Mouse (Mus musculus): ENCODE data around the gene Fuca2. TPM values are rescaled to one million over a fixed set of nuclear protein-coding genes. Genes with fewer than 3 reads are reported as not detected.

The Fuca2 gene
- 14.1 and 15.7 TPM in 2 replicates for polyA plus RNA-seq (2012; rRNA removed)

DNA sequence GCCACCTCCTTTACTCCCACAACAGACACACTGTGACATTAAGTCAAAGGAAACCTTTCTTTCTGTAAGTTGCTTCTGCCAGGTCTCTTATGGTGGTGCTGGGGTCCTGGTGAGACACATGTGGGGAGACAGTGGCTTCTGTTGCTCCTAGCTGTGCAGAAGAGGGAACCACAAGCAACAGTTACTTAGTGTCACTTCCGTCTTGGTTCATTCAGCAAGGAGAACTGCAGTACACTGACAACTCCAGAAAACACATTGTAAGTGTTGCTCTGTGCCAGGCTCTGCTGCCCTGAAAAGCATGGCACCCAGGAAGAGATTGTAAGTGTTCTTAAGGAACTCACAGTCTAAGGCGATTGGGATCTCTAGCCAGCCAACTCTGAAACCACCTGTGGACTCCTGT is at the start of gene Fuca2:
Gene Fuca2 (plus strand): TSS at position 210 of the 400 bp plus-strand sequence.

DNA sequence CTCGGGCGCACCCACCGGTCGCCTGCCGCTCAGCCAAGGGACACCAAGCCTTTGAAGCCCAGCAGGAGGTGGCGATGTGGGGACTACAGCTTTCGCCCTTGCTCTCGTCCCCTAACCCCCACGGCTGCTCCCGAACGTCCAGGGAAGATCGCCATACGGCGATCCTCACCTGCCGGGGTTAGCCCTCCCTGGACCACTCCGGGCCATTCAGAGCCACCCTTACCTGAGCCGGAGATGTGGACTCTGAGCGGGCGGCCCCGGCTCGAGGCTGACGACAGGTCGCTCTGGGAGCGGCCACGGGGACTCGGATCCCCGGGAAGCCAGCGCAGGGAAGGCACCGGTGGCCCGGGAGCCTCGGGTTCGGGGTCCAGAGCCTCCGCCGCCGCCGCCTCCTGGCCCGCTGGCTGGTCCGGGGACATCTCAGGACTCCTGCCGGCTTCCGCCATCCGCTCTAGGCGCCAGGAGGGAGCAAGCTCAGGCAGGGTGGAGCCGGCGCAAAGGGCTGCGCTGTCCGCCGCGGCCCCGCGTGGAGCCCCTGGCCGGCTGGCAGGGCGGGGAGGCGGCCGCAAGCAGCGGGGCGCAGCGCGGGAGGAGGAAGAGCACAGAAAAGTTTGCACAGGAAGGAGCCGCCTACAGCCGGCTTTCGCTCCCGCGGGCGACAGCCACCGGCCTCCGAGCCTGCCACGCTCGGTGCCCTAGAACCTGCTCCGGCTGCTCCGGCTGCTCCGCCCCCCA is 25.3 kb upstream of the Fuca2 start, which contains the start of gene Phactr2:
Gene Phactr2 (minus strand): TSS at position 580 of the 735 bp plus-strand sequence.

GRCm38 (mm10) chr10:13552646-13553497 is 53.5 kb downstream of the Fuca2 start, which contains the start of the genes Adat2 and Pex3:
Adat2 (plus strand) TSS chr10:13552894.
Pex3 (minus strand) TSS chr10:13553142.

Other genes starting within 250 kb of the Fuca2 start
- 1.8 and 2.2 TPM in 2 replicates for gene Phactr2, start 25.1 kb upstream of the Fuca2 start, polyA plus RNA-seq (2012; rRNA removed)
- 2.9 and 3.5 TPM in 2 replicates for gene Adat2, start 53.4 kb downstream of the Fuca2 start, polyA plus RNA-seq (2012; rRNA removed)
- gene Pex3, start 53.6 kb downstream of the Fuca2 start, polyA plus RNA-seq (2012; rRNA removed): 9.5 and 9.8 TPM in 2 replicates

All from liver, embryonic 18 days (tissue).